Mouse (Mus musculus): ENCODE results near the gene Nos1. TPM values are rescaled to one million over a fixed set of nuclear protein-coding genes. Genes with fewer than 3 reads are reported as not detected.
"Not testable (repeated sequence)": the region's sequence is repeated elsewhere in the genome, so short reads cannot be mapped to it uniquely, and the experiment has no call there.

The Nos1 gene
- polyA plus RNA-seq, 1 experiment: 2.6 TPM

- WGBS: 65% methylated on average over 10 of the region's 10 CpGs
- no peak for DNase-seq
These were observed 72.9 kb downstream of the Nos1 start for GRCm38 (mm10) chr5:117853741-117854140.

GRCm38 (mm10) chr5:117864588-117865300 lies 83.9 kb downstream of the Nos1 start:
- TF ChIP-seq CTCF (IDR thresholded peaks at IDR 0.05; ENCODE audit: insufficient read depth, low read length): no peak
- TF ChIP-seq POLR2A (IDR thresholded peaks at IDR 0.05; ENCODE audit: borderline replicate concordance, extremely low read depth, low read depth, low read length): no peak
- WGBS: 24% methylated on average over 13 of the region's 13 CpGs
- Histone ChIP-seq H3K4me3 (replicated peaks; ENCODE audit: extremely low read depth, low read depth, low read length) (no peak overlapping the region), H3K4me1 (ENCODE audit: control insufficient read depth, insufficient read depth, low read length) (no peaks in the 10 kb centered on the region)
- DNase-seq: no peak

More at GRCm38 (mm10) chr5:117853741-117854140, 72.9 kb downstream of the Nos1 start:
- H3K4me1 ChIP-seq (ENCODE audit: control insufficient read depth, insufficient read depth, low read length): no peaks in the 10 kb centered on the region
- TF ChIP-seq CTCF (IDR thresholded peaks at IDR 0.05; ENCODE audit: insufficient read depth, low read length) (no peak), POLR2A (IDR thresholded peaks at IDR 0.05; ENCODE audit: borderline replicate concordance, extremely low read depth, low read depth, low read length) (no peak)
- no peak overlapping the region for H3K4me3 ChIP-seq (replicated peaks; ENCODE audit: extremely low read depth, low read depth, low read length)

- WGBS: 54% methylated on average over 16 of the region's 16 CpGs
- Histone ChIP-seq H3K4me1 (ENCODE audit: control insufficient read depth, insufficient read depth, low read length) (no peaks in the 10 kb centered on the region), H3K4me3 (replicated peaks; ENCODE audit: extremely low read depth, low read depth, low read length) (no peak overlapping the region)
- DNase-seq: no peak
- TF ChIP-seq CTCF (IDR thresholded peaks at IDR 0.05; ENCODE audit: insufficient read depth, low read length) (no peak), POLR2A (IDR thresholded peaks at IDR 0.05; ENCODE audit: borderline replicate concordance, extremely low read depth, low read depth, low read length) (no peak)
These were observed 85.0 kb downstream of the Nos1 start for GRCm38 (mm10) chr5:117865876-117866275.

- TF ChIP-seq POLR2A (IDR thresholded peaks at IDR 0.05; ENCODE audit: borderline replicate concordance, extremely low read depth, low read depth, low read length) (no peak), CTCF (IDR thresholded peaks at IDR 0.05; ENCODE audit: insufficient read depth, low read length) (no peak)
- 44% methylated on average over 1 of the region's 1 CpGs for WGBS
- H3K4me1 ChIP-seq (ENCODE audit: control insufficient read depth, insufficient read depth, low read length): no peaks in the 10 kb centered on the region
- DNase-seq: no peak
- no peak overlapping the region for H3K4me3 ChIP-seq (replicated peaks; ENCODE audit: extremely low read depth, low read depth, low read length)
These were observed 90.8 kb downstream of the Nos1 start for GRCm38 (mm10) chr5:117871614-117872013.

- TF ChIP-seq CTCF (IDR thresholded peaks at IDR 0.05; ENCODE audit: insufficient read depth, low read length) (no peak), POLR2A (IDR thresholded peaks at IDR 0.05; ENCODE audit: borderline replicate concordance, extremely low read depth, low read depth, low read length) (no peak)
- H3K4me1 ChIP-seq (ENCODE audit: control insufficient read depth, insufficient read depth, low read length): no peaks in the 10 kb centered on the region
- WGBS: 76% methylated on average over 8 of the region's 8 CpGs
- no peak for DNase-seq
- H3K4me3 ChIP-seq (replicated peaks; ENCODE audit: extremely low read depth, low read depth, low read length): no peak overlapping the region
These were observed 93.0 kb downstream of the Nos1 start for GRCm38 (mm10) chr5:117873807-117874206.

- no peak for DNase-seq
- TF ChIP-seq CTCF (IDR thresholded peaks at IDR 0.05; ENCODE audit: insufficient read depth, low read length) (no peak), POLR2A (IDR thresholded peaks at IDR 0.05; ENCODE audit: borderline replicate concordance, extremely low read depth, low read depth, low read length) (no peak)
- H3K4me1 ChIP-seq (ENCODE audit: control insufficient read depth, insufficient read depth, low read length): no peaks in the 10 kb centered on the region
- H3K4me3 ChIP-seq (replicated peaks; ENCODE audit: extremely low read depth, low read depth, low read length): no peak overlapping the region
- 82% methylated on average over 7 of the region's 7 CpGs for WGBS
These were observed 93.4 kb downstream of the Nos1 start for GRCm38 (mm10) chr5:117874236-117874635.

- no peak for TF ChIP-seq CTCF (IDR thresholded peaks at IDR 0.05; ENCODE audit: insufficient read depth, low read length)
- TF ChIP-seq POLR2A (IDR thresholded peaks at IDR 0.05; ENCODE audit: borderline replicate concordance, extremely low read depth, low read depth, low read length): no peak
- H3K4me1 ChIP-seq (ENCODE audit: control insufficient read depth, insufficient read depth, low read length): no peaks in the 10 kb centered on the region
- no peak overlapping the region for H3K4me3 ChIP-seq (replicated peaks; ENCODE audit: extremely low read depth, low read depth, low read length)
- 34% methylated on average over 14 of the region's 14 CpGs for WGBS
- no peak for DNase-seq
These were observed 98.3 kb downstream of the Nos1 start for GRCm38 (mm10) chr5:117879136-117879535.

- no peak for DNase-seq
- no peak for TF ChIP-seq CTCF (IDR thresholded peaks at IDR 0.05; ENCODE audit: insufficient read depth, low read length)
- no peak for TF ChIP-seq POLR2A (IDR thresholded peaks at IDR 0.05; ENCODE audit: borderline replicate concordance, extremely low read depth, low read depth, low read length)
- no peaks in the 10 kb centered on the region for H3K4me1 ChIP-seq (ENCODE audit: control insufficient read depth, insufficient read depth, low read length)
- 85% methylated on average over 9 of the region's 9 CpGs for WGBS
- no peak overlapping the region for H3K4me3 ChIP-seq (replicated peaks; ENCODE audit: extremely low read depth, low read depth, low read length)
These were observed 100.2 kb downstream of the Nos1 start for GRCm38 (mm10) chr5:117880916-117881555.

GRCm38 (mm10) chr5:117882411-117882810 lies 101.6 kb downstream of the Nos1 start:
- H3K4me3 ChIP-seq (replicated peaks; ENCODE audit: extremely low read depth, low read depth, low read length); H3K4me1 ChIP-seq (ENCODE audit: control insufficient read depth, insufficient read depth, low read length); DNase-seq: not testable (repeated sequence)
- WGBS: 72% methylated on average over 1 of the region's 1 CpGs

- TF ChIP-seq POLR2A (IDR thresholded peaks at IDR 0.05; ENCODE audit: borderline replicate concordance, extremely low read depth, low read depth, low read length) (no peak), CTCF (IDR thresholded peaks at IDR 0.05; ENCODE audit: insufficient read depth, low read length) (no peak)
- 42% methylated on average over 2 of the region's 2 CpGs for WGBS
- Histone ChIP-seq H3K4me3 (replicated peaks; ENCODE audit: extremely low read depth, low read depth, low read length) (no peak overlapping the region), H3K4me1 (ENCODE audit: control insufficient read depth, insufficient read depth, low read length) (no peaks in the 10 kb centered on the region)
- no peak for DNase-seq
These were observed 104.2 kb downstream of the Nos1 start for GRCm38 (mm10) chr5:117884991-117885390.

Measured in lung, adult 2 months (tissue).